Mouse (Mus musculus) ES-Bruce4 (cell line): ENCODE results near the gene Nkain1.

ENCODE experiments used
- CTCF ChIP-seq: IDR thresholded peaks from one replicate; pipeline ENCODE4 v1.8.1; 2011; ENCODE audit warnings: low read depth, low read length
- EP300 ChIP-seq: IDR thresholded peaks from 2 replicates; pipeline ENCODE4 v1.6.1; 2011; ENCODE audit warnings: low read depth, low read length; ENCODE audit not compliant: insufficient read depth
- POLR2A ChIP-seq: IDR thresholded peaks from one replicate; pipeline ENCODE4 v1.8.1; 2011; ENCODE audit warnings: low read length; ENCODE audit not compliant: insufficient read depth

GRCm38 (mm10) chr4:130576247-130576931 lies 2.4 kb upstream of the Nkain1 start:
- TF ChIP-seq CTCF (no peak), POLR2A (no peak), EP300 (no peak)
